Mouse (Mus musculus) gastrocnemius, adult 2 months (tissue): ENCODE data around the gene Esyt2. TPM values are rescaled to one million over a fixed set of nuclear protein-coding genes. Genes with fewer than 3 reads are reported as not detected.
A peak's percentile ranks its signal among the peaks of the same experiment; 100 is the strongest.

Experiments
- DNase-seq: peaks from one replicate; pipeline ENCODE4 v3.0.0; 2022
- H3K27ac ChIP-seq: fragments of 200-600 bp; 2 replicates; pipeline ENCODE4 v1.8.1; 2022; ENCODE audit warnings: mild to moderate bottlenecking
- H3K4me3 ChIP-seq: fragments of 200-600 bp; 2 replicates; pipeline ENCODE4 v1.8.1; 2022; ENCODE audit warnings: mild to moderate bottlenecking, moderate library complexity
- CTCF ChIP-seq: fragments of 200-600 bp; IDR thresholded peaks from 2 replicates; pipeline ENCODE4 v1.8.1; 2022; ENCODE audit warnings: antibody characterized with exemption, mild to moderate bottlenecking, moderate library complexity
- intact Hi-C: fragments of 180-260 bp; cut with DNase I; formaldehyde crosslinking; loops from one replicate; pipeline ENCODE4 v1.15.1; 2025
- total RNA-seq, 2 experiments: library from RNA; stranded (reverse); gene quantifications; 2 replicates each; pipeline ENCODE4 v1.2.3; 2021

The Esyt2 gene
- total RNA-seq, 2 experiments from 2014 or later: 28.2 to 28.9 TPM

GRCm38 (mm10) chr12:116283511-116283910 lies 2.5 kb downstream of the Esyt2 start:
- TF ChIP-seq CTCF: no peak
- H3K27ac ChIP-seq: no peak overlapping the region
- intact Hi-C loops: loop anchor here (5.0 kb wide), 2 partner anchors 44 to 124 kb away; partner anchors contain the start of gene Ncapg2
- peak overlapping the region; percentile 100 for H3K4me3 ChIP-seq
- no peak for DNase-seq

- TF ChIP-seq CTCF: no peak
- no peak for DNase-seq
- intact Hi-C loops: no loop called here
- no peak overlapping the region for H3K4me3 ChIP-seq
- H3K27ac ChIP-seq: peak overlapping the region; percentile 83
Observed at GRCm38 (mm10) chr12:116293185-116293584, 12.2 kb downstream of the Esyt2 start.

- DNase-seq: no peak
Observed at GRCm38 (mm10) chr12:116293599-116294292, 12.8 kb downstream of the Esyt2 start.

GRCm38 (mm10) chr12:116299906-116300305 lies 18.9 kb downstream of the Esyt2 start:
- no peak for TF ChIP-seq CTCF
- DNase-seq: no peak
- intact Hi-C loops: no loop called here
- H3K4me3 ChIP-seq: no peak overlapping the region
- no peak overlapping the region for H3K27ac ChIP-seq

More at GRCm38 (mm10) chr12:116293599-116294292, 12.8 kb downstream of the Esyt2 start:
- Histone ChIP-seq H3K27ac (peak overlapping the region; percentile 83), H3K4me3 (no peak overlapping the region)
- no peak for TF ChIP-seq CTCF
- intact Hi-C loops: no loop called here

GRCm38 (mm10) chr12:116302181-116302580 lies 21.2 kb downstream of the Esyt2 start:
- no peak for TF ChIP-seq CTCF
- intact Hi-C loops: no loop called here
- H3K4me3 ChIP-seq: no peak overlapping the region
- no peak for DNase-seq
- H3K27ac ChIP-seq: no peak overlapping the region

- intact Hi-C loops: no loop called here
- H3K27ac ChIP-seq: peak overlapping the region; percentile 17; the same call in 1 of the 2 replicates
- peak; percentile 36 for DNase-seq
- no peak overlapping the region for H3K4me3 ChIP-seq
- TF ChIP-seq CTCF: no peak
Observed at GRCm38 (mm10) chr12:116306042-116306441, 25.0 kb downstream of the Esyt2 start.

GRCm38 (mm10) chr12:116307870-116308269 lies 26.9 kb downstream of the Esyt2 start:
- DNase-seq: no peak
- intact Hi-C loops: no loop called here
- H3K4me3 ChIP-seq: no peak overlapping the region
- no peak for TF ChIP-seq CTCF
- no peak overlapping the region for H3K27ac ChIP-seq

- intact Hi-C loops: no loop called here
- no peak overlapping the region for H3K4me3 ChIP-seq
- no peak for DNase-seq
- no peak for TF ChIP-seq CTCF
- H3K27ac ChIP-seq: no peak overlapping the region
Observed at GRCm38 (mm10) chr12:116308612-116309011, 27.6 kb downstream of the Esyt2 start.

- DNase-seq: no peak
- Histone ChIP-seq H3K27ac (no peak overlapping the region), H3K4me3 (no peak overlapping the region)
- intact Hi-C loops: no loop called here
- no peak for TF ChIP-seq CTCF
Observed at GRCm38 (mm10) chr12:116313816-116314215, 32.8 kb downstream of the Esyt2 start.

GRCm38 (mm10) chr12:116315498-116315897 lies 34.5 kb downstream of the Esyt2 start:
- intact Hi-C loops: no loop called here
- no peak for TF ChIP-seq CTCF
- Histone ChIP-seq H3K4me3 (no peak overlapping the region), H3K27ac (no peak overlapping the region)
- DNase-seq: no peak

- Histone ChIP-seq H3K4me3 (no peak overlapping the region), H3K27ac (peak overlapping the region; percentile 28; the same call in 1 of the 2 replicates)
- no peak for DNase-seq
- intact Hi-C loops: no loop called here
- no peak for TF ChIP-seq CTCF
Observed at GRCm38 (mm10) chr12:116317818-116318217, 36.8 kb downstream of the Esyt2 start.

GRCm38 (mm10) chr12:116325545-116325944 lies 44.5 kb downstream of the Esyt2 start:
- Histone ChIP-seq H3K27ac (peak overlapping the region; percentile 81), H3K4me3 (no peak overlapping the region)
- DNase-seq: peak; percentile 32
- TF ChIP-seq CTCF: no peak
- intact Hi-C loops: loop anchor here (5.0 kb wide), 1 partner anchor 43 kb away; the partner anchor contains the start of gene Esyt2

GRCm38 (mm10) chr12:116326159-116326558 lies 45.2 kb downstream of the Esyt2 start:
- DNase-seq: no peak
- TF ChIP-seq CTCF: no peak
- H3K27ac ChIP-seq: peak overlapping the region; percentile 81
- no peak overlapping the region for H3K4me3 ChIP-seq
- intact Hi-C loops: loop anchor here (5.0 kb wide), 1 partner anchor 44 kb away; the partner anchor contains the start of gene Esyt2

GRCm38 (mm10) chr12:116334253-116334652 lies 53.3 kb downstream of the Esyt2 start:
- Histone ChIP-seq H3K4me3 (no peak overlapping the region), H3K27ac (no peak overlapping the region)
- no peak for DNase-seq
- TF ChIP-seq CTCF: no peak
- intact Hi-C loops: no loop called here
